Comparison of ENCODE assay signal across 8 mouse cellular contexts in genomic region chr19:53076238-53076981, GRCm38 (mm10). TPM values are rescaled to one million over a fixed set of nuclear protein-coding genes. Genes with fewer than 3 reads are reported as not detected.
A peak's percentile ranks its signal among the peaks of the same experiment; 100 is the strongest.
DNase-seq lines count a peak whose midpoint lies in the region; ATAC-seq lines count a peak whose summit lies in the region.

No protein-coding gene starts in this region.

- no peak overlapping the region for H3K4me2 ChIP-seq in kidney, embryonic 16.5 days (replicated peaks; ENCODE audit: low read depth, low read length)
- H3K4me2 ChIP-seq in limb, embryonic 13.5 days (replicated peaks) = peak overlapping the region; percentile 9; the same call in 1 of the 2 replicates

- peak; percentile 46 to 60 for DNase-seq in heart, adult 18-20 months
- DNase-seq in heart, postnatal 36 days = no peak
- DNase-seq in cerebellum, postnatal 10 days = peak; percentile 91 to 92
- no peak for DNase-seq in yolk sac, embryonic 10.5 days (ENCODE audit: low spot score)
- DNase-seq in gastrocnemius, postnatal 4 days (ENCODE audit: low spot score in 2 of 2) = no peak

- no peak overlapping the region for H3K4me3 ChIP-seq in kidney, embryonic 16.5 days (ENCODE audit: low read length)
- no peak overlapping the region for H3K4me3 ChIP-seq in limb, embryonic 13.5 days

- H3K9ac ChIP-seq in kidney, embryonic 16.5 days (replicated peaks; ENCODE audit: low read length) = no peak overlapping the region
- H3K9ac ChIP-seq in limb, embryonic 13.5 days = no peak overlapping the region

- peaks cover 61% of the 10 kb centered on the region for H3K4me1 ChIP-seq in kidney, embryonic 16.5 days (ENCODE audit: insufficient read depth, low read length)
- H3K4me1 ChIP-seq in limb, embryonic 13.5 days = peaks cover 81% of the 10 kb centered on the region

- peak; percentile 20 for ATAC-seq in kidney, embryonic 16.5 days (ENCODE audit: low FRiP score, low TSS enrichment)
- ATAC-seq in limb, embryonic 13.5 days (ENCODE audit: low FRiP score, low read depth) = 0 out of 2 replicates have a peak, but pooled peaks have one; percentile 17
- ATAC-seq in megakaryocyte, adult 5-6 weeks (ENCODE audit: poor library complexity, severe bottlenecking) = no peak

- intact Hi-C loops in heart, postnatal 36 days (cut with DNase I) = no loop called here

- no peaks in the 10 kb centered on the region for H3K27me3 ChIP-seq in kidney, embryonic 16.5 days (ENCODE audit: insufficient read depth, low read length)
- no peaks in the 10 kb centered on the region for H3K27me3 ChIP-seq in limb, embryonic 13.5 days

- no peaks in the 10 kb centered on the region for H3K9me3 ChIP-seq in kidney, embryonic 16.5 days (ENCODE audit: low read length)
- 0 out of 2 replicates have a peak, but pooled peaks cover 3% of the 10 kb centered on the region for H3K9me3 ChIP-seq in limb, embryonic 13.5 days

- H3K27ac ChIP-seq in kidney, embryonic 16.5 days (ENCODE audit: low read length) = peak overlapping the region; percentile 25
- peak overlapping the region; percentile 78 for H3K27ac ChIP-seq in limb, embryonic 13.5 days

- H3K36me3 ChIP-seq in kidney, embryonic 16.5 days (ENCODE audit: insufficient read depth, low read length) = no peaks in the 10 kb centered on the region
- H3K36me3 ChIP-seq in limb, embryonic 13.5 days = no peaks in the 10 kb centered on the region

- 53% methylated on average over 18 of the region's 18 CpGs for WGBS in kidney, embryonic 16.5 days
- 51% methylated on average over 18 of the region's 18 CpGs for WGBS in limb, embryonic 13.5 days

RNA-seq across cellular contexts. Expression of gene Xpnpep1, which starts 36.4 kb away (rescaled TPM):
- 10 to 100 TPM; 65.2 to 73.3 TPM for total RNA-seq in heart, adult 18-20 months (2021)
- total RNA-seq in heart, postnatal 36 days (2021) = 10 to 100 TPM; 79.1 to 85.7 TPM
- 166 and 167 TPM in 2 replicates for polyA plus RNA-seq in kidney, embryonic 16.5 days (2015; fragmentation: Nextera tagmentation; extraction: Ambion mirVana)
- polyA plus RNA-seq in limb, embryonic 13.5 days (2015; fragmentation: Nextera tagmentation; extraction: Ambion mirVana) = 153 and 163 TPM in 2 replicates
- total RNA-seq in megakaryocyte, adult 5-6 weeks (2015) = 46.3 and 52.5 TPM in 2 replicates
- total RNA-seq in megakaryocyte, adult 5-6 weeks (2017) = 57.8 and 60.2 TPM in 2 replicates
- total RNA-seq in gastrocnemius, postnatal 4 days (2021) = 10 to 100 TPM; 85.3 to 91.8 TPM

Comparison
In these comparisons a context has a peak if more than half of its experiments do, and no peak if none do; other contexts are left out.
1. DNase-seq: peak in heart, adult 18-20 months (2 of 2) and cerebellum, postnatal 10 days (2 of 2); none in heart, postnatal 36 days (0 of 2), yolk sac, embryonic 10.5 days (single experiment) and gastrocnemius, postnatal 4 days (0 of 2).